Mouse (Mus musculus) 416B (cell line): ENCODE measurements at regions not wholly inside any gene's neighbourhood (a gene's known extent, or its start where the extent isn't known, plus 50 kb on each side); places are given as distances from the start of the nearest gene placed in this dataset.
A peak's percentile ranks its signal among the peaks of the same experiment; 100 is the strongest.

Source experiments
- DNase-seq: peaks from one replicate; pipeline ENCODE4 v3.0.0; 2011; ENCODE audit warnings: low read depth

DNA sequence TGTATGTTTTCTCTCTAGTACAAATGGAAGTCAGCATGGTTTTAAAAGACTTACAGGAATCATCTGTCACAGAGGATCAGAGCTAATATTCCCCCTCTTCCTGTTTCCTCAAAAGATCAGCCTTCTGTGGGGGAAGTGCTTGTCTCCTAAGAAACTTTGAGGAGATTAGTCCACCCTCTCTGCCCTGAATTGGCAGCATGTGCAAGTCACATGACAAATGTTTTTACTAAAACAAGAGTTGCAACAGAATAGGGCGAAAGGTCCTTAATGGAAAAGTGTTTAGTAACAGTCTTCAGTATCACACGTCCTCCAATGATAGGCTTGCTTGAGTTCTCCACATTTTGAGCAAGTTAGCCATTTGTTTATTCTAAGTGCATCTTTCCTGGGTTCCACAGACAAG lies 162.8 kb downstream of the Fzd1 start:
- DNase-seq = no peak

DNA sequence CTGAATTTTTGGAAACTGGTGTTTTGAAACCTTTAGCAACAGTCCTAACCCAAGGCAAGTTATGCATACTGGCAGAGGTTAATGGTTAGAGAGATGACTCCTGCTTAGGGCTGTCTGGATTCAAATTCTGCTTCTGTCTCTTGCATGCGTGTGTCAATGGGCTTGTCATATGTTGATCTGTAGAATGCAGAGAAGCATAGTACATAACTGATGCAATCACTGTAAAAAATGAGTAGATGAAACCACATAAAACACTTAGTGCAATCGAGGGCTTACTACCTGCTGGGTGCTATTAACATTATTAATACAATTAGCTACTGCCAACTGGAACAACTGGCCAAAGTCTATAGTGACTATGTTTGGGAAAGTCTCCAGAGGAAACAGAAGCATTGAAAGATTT lies 163.3 kb downstream of the Fzd1 start:
- no peak for DNase-seq

DNA sequence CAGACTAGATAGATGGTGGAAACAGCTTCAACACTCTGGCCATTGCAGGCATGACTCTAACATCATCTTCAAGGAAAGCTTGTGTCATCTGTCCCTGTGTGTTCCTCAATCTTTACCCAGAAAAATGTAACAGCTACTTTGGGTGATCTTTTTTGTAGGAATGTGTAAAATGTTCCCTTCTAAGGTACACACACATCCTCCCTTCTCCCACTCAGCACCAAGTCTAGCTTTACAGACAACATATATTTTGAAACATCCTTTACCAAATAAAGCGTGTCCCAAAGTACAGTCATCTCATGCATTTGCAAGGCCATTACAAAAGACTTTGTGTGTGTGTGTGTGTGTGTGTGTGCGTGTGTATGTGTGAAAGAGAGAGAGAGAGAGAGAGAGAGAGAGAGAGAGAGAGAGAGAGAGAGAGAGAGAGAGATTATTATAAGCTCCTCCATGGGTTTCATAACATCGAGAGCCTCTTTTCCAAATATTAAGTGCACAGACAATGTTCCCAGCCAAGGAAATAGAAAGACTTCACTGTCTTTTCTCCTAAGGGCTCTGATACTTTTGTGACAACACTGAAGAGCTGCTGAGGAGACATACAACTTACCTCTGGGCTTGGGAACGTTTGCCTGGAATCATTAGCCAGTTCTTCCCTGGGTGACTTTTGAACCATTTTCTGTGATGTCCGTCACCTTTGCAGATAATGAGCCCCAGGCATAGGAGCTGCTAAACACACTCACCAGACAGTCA lies 164.0 kb downstream of the Fzd1 start:
- no peak for DNase-seq

DNA sequence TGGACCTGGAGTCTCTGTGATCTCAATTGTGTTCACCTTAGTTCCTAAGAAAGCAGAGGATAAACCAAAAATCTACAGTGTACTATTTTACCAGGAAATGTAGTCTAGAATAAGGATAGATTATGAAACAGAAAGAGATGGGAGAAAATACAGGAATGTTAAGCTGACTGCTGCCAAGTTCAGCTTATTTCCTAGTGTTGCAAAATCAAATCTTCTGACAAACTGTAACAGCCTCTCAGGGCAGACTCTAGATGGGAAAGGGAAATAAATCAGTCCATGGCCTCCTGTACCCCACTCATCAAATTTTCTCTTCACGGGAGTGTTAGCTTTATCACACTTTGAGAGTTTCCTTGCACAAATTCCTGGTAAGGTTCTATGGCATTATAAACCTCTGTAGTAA lies 166.1 kb downstream of the Fzd1 start:
- no peak for DNase-seq

DNA sequence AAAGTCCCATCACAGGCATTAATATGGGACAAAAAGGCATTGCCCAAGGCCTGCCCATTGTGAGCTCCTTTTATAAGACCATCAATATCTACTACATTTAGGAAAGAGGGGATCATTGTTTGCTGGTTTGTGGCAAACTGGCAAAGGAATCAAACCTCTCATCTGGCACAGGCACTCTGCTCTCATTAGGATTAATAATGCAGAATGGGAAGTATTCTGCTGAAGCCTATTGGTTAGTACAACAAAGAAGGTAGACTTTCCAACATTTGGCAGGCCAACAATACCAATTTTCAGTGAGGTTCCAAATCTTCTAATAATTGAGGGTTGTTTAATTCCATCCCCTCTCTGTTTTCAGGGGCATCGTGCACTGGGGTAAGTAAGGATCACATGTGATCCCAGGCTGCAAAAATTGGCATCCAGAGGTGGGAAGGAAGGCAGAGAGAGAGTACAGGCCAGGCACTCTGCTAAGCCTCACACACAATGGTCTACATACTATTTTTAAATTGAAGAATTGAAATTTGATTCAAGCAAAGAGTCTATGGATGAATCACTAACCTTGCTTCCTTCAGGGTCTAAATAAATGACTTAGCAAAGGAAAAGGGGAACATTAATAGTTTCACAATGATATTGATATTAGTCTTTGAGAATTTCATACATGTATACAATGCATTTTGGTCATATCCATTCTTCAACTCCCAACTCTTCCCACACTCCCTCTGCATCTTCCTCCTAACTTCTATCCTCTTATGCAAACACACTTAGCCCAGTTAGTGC lies 174.9 kb downstream of the Fzd1 start:
- DNase-seq = no peak

DNA sequence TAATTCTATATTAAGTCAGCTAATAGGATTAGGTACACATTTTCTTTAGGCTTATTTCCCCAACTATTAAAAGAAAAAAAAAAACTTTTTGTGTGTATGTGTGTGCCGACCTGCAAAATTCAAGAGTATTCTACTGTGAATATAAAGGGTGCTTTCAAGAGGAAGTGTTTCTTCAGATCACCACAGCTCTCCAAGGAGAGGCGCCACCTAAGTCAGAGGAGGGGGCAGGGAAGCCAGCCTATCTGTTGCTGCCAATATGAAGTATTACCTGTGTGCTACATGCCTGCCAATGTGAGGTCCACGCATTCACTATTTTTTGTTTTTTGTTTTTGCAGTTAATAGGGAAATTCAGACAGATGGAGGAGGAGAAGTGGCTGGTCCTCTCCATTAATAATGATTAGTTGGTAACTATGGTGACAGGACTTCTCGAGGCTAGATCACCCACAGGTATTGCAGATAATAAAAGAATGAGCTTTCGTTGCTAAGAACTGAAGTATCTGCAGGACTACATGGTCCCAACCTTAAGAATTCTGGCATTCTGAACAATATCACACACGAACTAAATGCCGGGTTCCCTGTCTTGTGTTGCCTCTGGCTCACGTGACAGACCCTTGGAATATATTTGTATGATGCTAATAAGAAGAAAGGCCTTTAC lies 177.5 kb downstream of the Fzd1 start:
- DNase-seq = no peak

DNA sequence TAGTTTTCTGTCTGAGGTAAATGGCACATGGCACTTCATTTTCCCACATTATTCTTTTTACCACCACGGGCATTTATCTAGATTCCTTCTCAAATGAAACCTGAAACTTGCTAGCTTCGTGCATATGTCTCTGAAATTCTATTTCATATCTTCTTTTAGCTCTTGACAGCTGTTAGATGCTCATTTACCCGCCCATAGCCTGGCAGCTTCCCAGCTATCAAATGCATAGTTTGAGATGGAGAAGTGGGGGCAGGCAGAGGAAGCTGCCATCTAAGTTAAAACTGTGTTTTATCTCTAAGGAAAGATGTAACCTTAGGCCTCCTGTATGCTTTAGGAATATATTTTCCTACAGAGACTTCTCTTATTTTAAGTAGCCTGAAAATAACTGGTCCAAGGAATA lies 179.0 kb downstream of the Fzd1 start:
- DNase-seq = no peak

DNA sequence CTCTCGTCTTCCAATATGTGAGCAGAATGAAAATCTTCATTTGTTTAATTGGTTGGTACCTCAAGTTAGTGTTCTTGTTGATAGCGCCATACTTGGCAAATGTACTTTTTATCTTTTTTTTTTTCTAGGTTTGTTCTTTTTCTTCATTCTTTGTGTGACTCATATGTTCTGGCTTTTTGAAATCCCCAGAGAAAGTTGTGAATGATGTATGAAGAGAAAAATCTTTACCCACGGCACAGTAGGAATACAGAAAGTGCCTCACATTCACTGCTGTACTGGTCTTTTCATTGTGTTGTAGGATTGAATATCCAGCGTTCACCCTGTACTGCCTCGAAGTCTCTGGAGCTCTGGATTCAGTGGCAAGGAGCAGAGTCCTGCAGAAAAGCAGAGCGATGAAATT lies 180.7 kb downstream of the Fzd1 start:
- DNase-seq = no peak

DNA sequence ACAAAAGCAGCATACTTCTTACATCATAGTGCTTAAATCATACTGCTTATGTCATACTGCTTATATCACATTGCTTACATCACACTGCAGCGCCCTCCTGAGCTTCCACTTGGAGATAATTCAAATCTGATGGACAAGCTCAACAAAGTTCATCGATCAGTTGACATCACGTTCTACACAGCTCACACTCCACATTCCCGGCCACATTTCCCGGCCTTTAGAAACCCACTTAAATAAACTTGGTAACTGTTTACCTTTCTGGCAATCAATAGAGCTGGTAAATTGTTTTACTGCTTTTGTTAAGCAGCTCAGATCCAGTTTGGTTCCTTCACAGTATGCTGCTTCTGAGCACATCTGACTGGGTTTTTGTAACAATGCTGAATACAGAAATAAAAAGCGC lies 194.0 kb downstream of the Fzd1 start:
- DNase-seq = no peak

DNA sequence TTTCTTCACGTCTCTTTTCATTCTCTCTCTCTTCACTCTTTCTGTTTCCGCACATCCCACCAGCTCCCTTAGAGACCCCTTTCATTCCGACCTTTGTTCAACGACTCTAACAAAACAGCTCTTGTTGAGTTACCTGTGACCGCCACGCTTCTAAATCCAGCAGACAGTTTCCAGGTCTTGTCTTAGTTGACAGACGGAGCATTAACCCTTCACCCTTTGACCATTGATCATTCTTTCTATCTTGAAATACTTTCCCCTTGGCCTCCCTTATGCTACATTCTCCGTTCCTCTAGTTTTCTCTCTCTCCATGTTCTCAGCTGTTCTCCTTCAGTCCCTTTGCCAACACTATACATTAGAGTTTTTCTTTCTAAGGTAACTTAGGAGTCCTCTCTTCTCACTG lies 196.2 kb downstream of the Fzd1 start:
- DNase-seq = no peak

DNA sequence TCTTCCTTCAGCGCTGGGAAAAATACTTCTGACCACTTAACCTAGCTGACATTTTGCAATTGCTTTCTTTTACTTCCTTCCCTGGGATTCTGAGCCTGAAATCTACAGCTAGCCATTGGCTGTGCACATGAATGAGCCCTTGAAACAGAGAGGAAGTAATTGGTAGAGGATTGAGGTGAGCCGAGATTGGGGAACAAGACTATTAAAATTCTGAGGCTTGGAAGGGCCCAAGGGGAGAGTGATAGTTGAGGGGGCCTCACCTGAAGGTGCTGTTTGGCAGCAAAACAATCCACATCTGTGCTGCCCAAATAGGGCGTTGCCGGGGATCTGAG lies 196.7 kb downstream of the Fzd1 start:
- DNase-seq = no peak

DNA sequence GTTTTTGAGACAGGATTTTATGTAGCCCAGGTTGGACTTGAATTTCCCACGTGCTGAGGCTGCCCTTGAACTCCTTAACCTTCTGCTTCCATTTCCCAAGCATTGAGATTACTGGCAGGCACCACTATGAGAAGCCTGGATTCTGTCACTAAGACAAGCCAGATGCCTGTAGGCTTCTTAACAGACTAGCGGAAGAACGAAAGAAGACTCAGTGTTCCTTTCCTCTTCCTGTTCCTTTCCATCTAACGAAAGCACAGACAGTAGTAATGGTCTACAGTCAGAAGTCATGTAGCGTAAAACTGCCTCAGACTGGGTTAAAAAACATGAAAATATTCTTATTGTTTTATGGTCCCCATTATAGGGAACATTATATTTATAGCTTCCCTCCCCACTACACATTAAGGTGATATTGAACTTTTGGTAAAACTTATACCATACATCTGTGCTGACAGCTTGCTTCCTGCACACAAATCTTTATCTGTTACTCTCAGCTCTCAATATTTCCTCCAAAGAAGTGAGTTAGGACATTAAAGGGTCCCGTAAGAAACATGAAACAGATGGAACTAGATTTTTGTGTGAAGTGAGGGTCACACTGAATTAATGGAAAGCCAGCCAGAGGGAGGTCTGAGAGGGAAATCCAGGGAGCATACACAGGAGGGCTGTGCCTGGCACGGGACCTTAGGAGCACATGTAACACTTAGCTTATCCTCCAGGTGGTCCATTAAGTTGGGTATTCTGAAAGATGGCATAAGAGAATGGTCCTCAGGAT lies 197.3 kb downstream of the Fzd1 start:
- no peak for DNase-seq

DNA sequence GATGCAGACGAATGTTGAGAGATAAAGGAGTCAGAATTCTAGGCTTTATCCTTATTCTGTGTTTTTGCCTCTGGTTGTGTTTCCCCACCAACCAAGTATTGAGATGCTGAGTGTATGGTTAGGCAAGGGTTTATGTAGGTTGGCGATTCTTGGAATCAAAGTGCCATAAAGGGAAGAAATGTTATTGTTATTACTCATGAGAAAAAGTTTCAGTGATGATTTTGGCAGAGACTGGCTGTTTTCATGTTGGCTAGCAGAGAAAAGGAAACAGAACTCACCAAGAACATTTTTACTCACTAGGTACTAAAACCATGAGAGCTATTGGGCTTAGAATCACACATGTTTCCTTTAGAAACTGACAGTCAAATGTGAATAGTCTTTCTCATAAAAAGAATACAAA lies 202.9 kb downstream of the Fzd1 start:
- DNase-seq = no peak

DNA sequence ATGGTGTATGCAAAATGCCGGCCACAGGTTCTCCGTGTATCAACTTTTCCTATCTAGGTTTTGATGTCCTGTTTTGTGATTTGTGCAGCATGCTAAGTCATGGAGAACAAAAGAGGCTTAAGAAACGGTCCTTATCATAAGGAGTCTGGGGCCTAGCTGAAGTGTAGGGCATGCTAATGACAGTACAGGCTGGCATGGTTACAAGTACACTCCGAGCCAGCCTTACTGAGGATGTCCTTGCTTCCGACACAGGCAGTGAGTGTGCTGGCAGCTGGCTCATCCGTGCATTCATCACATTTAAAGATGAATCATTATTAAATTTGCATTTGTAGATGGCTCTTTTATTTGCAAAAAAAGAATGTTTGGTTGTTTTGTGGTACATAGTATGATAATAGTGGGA lies 219.3 kb downstream of the Fzd1 start:
- no peak for DNase-seq

DNA sequence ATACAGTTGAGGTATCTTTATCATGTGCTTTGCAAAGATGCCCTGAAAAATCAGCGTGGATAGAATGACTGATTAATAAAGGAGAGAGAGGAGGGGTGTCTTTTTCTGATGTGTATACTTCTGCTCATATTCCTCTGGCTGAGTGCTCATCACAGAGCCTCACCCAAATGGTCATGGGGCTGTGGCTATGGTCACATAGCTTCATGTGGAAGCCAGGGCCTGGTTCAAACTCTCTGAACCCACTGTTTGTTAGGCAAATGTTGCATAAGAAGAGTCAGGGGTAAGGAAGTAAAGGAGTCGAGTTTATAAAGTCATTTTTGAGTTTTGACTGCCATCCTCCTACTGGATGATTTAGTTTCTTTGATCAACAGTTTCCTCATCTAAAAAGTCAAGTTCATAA lies 221.0 kb downstream of the Fzd1 start:
- DNase-seq = no peak

DNA sequence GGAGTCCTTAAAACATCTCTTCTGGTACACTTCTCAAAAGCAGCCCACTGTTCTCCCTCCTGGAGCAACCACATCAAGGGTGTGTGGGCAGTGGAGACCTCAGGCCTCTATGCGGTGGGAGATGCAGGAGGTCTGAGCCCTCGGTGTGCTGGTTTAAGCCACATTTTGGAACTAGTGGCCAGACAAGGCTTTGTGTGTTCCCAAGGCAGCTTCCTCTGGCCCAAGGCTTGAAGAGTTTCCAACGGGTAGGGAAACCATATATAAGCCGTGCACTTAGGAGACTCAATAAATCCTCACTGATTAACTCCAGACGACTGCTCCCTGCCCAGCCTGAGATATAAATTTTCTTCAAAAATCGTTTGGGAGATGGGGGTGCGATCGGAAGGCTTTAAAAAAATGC lies 221.9 kb downstream of the Fzd1 start:
- no peak for DNase-seq

DNA sequence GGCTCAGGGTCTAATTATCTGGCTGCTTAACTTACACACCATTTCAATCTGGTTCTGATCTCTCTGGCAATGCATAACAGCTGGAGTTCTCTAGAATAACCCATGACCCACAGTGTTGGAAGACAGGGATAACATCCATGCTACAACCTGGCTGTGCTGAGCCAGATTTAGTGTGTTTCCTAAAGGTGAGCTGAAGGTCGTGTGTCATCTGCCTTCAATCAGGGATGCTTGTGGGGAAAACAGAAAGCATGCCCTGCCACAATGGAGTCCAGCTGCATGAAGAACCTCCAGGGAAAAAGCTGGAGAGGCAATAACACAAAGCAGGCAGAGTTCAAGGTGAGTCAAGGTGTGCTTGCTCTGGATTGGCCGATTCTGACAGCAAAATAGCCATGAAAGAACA lies 223.3 kb downstream of the Fzd1 start:
- DNase-seq = no peak

DNA sequence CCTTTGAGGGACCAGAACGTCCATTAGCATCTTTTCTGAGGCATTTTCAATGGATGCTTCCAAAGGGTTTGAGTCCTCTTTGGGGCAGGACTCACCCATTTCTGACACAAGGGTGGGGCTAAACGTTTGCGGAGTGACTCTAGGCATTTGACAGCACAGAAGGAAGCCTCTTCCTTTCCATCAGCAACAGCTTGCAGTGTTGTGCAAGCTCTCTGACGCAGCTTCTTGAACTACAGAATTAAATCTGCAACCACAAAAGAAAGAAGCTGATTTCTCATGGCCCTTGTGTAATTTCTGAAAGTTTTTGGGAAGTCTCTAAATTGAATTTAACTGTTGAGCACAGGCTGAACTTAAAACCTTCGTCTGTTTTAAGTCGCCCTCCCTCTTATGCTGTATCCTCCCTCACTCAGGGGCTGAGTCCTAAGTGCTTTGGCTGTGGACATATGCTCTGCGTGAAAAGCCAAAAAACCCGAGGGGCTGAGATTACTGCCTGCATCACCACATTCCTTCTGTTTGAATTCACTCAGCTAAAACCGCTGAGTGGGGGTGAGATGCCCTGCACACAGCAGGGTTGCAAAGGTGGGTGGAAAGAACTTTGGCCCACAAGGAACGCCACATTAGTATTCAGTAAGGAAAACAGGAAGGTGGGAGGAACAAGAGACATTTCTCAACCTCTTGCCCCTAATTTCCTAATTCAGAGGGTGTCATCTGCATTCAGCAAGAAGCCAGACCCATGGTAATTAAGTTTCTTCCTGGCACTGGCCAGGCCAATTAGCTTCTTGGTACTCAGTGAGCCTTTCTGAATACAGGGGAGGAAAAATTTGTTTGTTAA lies 227.4 kb downstream of the Fzd1 start:
- peak; percentile 70 for DNase-seq

DNA sequence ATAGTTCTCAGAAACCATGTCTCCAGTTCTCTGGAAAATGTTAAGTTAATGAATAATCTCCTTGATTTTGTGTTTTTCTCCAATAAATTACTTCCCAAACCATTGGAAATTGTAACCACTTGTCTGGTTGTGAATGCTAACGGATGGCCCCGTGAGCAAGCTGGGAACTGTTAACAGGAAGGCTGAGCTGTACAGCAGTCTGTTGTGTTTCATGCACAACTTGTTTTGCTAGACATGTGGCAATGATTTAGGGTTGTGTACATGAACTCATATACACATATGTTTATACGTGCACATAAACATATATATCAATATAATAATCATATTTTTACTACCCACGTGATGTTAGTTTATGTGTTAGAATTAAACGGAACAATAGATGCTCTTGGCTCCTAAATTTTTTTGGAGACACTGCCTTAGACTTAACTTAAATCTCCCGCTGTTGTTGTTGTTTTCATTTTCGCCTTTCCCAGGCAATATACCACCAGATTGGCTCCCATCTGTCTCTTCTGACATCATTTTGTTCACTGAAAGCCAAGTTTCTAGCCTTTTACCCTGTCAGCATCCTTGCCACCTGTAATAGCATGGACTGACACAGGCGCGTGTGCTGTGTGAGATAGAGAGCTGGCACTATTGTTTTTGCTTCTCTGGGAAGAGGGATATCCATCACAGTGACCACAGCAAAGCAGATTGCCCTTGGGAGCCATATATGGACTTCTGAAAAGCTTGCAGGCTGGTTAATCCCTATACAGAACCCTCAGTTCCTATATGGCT lies 231.6 kb downstream of the Fzd1 start:
- no peak for DNase-seq

DNA sequence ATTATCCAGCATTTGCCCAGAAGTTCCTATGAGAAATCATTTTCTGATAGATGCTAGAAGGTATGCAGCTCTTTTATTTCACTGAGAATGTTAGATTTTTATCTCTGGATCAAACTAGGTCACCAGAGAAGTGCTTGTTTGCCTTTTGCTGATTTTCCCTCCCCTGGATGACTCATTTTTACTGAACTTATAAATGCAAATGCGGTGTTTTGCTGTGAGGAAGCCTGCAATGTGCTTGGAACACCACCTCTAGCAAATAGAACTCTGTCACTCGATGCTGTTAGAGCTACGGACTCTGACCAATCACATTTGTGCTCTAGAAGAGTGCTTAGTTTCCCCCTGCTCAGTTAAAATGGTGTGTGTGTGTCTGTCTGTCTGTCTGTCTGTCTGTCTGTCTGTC lies 257.2 kb downstream of the Fzd1 start:
- no peak for DNase-seq

DNA sequence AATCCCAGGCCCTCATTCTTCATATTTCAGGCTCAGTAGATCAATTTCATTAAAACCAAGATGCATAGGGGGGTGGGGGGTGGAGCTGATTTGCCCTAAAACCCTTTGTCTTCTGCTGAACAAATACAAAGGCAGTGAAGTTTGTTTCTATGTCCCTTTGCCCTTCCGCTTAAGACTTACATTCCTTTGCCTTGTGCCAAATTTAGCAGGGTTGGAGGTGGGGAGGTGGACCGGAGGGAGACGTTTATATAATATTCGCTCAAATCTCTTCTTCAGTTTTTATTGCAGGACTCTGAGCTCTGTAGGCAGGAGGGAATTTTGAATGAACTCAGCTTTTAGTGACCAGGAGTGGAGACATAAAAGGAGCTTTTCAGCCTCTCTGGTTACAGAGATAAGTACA lies 258.8 kb downstream of the Fzd1 start:
- no peak for DNase-seq
